Mouse (Mus musculus): ENCODE measurements around the gene Zfp697. TPM values are rescaled to one million over a fixed set of nuclear protein-coding genes. Genes with fewer than 3 reads are reported as not detected.
"Not testable (repeated sequence)": the region's sequence is repeated elsewhere in the genome, so short reads cannot be mapped to it uniquely, and the experiment has no call there.

Gene Zfp697
- total RNA-seq, 2 experiments from 2014 or later, result 29.6 to 31.3 TPM

DNA sequence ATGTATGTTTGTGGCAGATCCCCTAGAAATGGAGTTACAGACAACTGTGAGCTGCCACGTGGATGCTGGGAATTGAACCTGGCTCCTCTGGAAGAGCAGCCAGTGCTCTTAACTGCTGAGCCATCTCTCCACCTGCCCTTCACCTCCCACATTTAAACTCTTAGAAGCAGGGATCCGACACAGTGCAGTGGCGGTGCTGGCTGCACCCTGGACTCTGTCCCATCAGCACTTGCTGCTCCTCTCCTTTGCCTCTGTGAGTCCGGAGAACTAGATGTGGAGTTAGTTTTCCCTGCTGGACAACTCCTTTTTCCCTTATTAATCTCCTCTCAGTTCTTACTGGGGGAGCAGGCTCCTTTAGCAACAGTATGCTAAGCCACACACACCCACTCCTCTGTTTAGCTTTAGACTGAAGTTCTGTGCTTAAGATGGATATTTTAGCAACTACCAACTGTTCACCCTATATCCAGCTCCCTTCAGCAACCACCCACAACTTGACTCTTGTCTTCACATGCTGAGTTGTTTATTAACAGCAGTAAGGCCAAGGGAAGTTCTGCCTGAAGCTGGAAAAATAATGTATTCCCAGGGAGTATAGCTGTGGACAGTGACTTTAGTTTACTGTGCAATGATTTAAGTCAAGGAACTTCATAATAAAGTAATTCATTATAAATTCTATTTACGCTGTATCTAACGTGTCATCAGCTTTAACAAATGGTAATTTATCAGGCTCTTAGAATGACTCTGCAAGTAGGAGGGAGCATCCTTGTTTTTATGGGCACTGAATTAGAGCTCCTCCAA is 36.9 kb downstream of the Zfp697 start:
- DNase-seq (ENCODE audit: low spot score in 2 of 2), result no peak

DNA sequence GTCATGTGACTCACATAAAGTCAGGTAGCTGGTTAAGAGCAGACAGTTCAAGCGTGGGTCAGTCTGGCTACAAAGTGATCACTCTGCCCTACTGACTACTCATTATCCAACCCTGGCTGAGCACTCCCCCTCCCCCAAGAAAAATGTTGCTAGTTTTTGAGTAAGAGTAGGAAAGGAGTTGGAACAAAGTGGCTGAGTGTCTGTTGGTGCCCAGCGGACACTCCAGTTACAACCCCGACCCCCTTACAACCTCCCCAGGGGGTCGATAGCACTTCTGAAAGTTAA is 37.5 kb downstream of the Zfp697 start:
- no peak for DNase-seq (ENCODE audit: low spot score in 2 of 2)

DNA sequence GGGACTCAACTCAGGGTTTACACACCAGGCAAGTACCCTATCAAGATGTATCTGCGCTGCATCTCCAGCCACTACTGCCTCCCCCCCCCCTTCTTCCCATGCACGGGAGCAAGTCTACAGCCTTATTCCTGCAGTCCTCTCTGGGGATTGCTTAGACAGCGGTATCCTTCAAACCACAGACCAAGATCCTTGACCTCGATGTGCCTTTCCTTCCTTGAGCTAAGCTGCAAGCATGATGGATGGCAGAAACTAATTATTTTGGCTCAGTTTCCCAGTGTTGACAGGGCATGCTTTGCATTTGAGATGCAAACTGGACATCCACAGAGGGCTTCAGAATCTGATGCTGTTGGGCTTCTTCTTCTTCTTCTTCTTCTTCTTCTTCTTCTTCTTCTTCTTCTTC is 40.7 kb downstream of the Zfp697 start:
- no peak for DNase-seq (ENCODE audit: low spot score in 2 of 2)

DNA sequence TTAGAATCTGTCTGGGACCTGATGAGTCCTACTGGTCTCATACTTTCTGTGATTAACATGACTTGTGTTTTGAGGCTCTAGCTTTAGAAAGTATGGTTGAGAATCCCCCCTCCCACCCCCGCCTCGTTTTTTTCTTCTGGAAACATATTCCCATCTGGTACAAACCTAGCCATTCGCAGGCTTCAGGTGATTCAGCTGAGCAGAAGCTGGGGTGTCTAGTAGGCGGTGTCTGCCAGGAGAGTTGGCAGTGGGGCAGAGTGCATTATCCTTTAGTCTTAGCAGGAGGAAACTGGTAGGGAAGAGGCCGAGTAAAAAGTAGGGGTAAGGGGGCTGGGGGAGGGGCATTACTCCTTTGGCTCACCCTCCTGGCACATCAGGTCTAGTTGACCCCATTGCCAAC is 44.5 kb downstream of the Zfp697 start:
- DNase-seq (ENCODE audit: low spot score in 2 of 2), result no peak

DNA sequence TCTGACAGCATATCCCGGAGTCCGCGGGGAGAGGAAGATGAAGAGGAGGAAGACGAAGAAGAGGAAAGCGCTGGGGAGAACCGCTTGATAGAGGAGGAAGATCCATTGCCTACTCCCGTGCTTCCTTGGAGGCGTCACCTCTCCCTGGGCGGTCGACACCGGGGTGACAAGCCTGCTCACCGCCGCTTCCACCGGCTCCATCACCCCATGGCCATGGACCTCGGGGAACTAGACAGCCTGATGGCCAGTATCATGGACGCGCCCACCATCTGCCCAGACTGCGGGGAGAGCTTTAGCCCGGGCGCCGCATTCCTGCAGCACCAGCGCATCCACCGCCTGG is 45.0 kb downstream of the Zfp697 start:
- DNase-seq (ENCODE audit: low spot score in 2 of 2), result no peak

DNA sequence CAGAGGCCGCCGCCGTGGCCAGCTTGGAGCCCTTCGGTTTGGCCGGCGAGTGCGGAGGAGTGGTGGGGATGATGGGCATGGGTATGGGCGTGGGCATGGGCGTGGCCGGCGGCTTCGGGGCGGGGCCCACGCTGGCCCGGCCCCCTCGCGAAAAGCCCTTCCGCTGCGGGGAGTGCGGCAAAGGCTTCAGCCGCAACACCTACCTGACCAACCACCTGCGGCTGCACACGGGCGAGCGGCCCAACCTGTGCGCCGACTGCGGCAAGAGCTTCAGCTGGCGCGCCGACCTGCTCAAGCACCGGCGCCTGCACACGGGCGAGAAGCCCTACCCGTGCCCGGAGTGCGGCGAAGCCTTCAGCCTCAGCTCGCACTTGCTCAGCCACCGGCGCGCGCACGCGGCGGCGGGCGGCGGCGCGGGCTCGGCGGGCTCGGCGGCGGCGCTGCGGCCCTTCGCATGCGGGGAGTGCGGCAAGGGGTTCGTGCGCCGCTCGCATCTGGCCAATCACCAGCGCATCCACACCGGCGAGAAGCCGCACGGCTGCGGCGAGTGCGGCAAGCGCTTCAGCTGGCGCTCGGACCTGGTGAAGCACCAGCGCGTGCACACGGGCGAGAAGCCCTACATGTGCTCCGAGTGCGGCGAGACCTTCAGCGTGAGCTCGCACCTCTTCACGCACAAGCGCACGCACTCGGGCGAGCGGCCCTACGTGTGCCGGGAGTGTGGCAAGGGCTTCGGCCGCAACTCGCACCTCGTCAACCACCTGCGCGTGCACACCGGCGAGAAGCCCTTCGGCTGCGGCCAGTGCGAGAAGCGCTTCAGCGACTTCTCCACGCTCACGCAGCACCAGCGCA is 45.6 kb downstream of the Zfp697 start:
- peak; percentile 85 to 89 for DNase-seq (ENCODE audit: low spot score in 2 of 2)

DNA sequence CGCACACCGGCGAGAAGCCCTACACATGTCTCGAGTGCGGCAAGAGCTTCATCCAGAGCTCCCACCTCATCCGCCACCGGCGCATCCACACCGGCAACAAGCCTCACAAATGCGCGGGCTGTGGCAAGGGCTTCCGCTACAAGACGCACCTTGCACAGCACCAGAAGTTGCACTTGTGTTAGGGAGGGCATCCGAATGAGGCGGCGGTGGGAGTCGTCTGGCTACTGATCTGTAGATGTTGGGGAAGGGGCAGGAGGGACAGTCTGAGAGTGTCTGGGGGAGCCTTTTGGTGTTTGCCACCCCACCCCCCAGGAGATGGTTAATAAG is 46.2 kb downstream of the Zfp697 start:
- DNase-seq (ENCODE audit: low spot score in 2 of 2), result no peak

DNA sequence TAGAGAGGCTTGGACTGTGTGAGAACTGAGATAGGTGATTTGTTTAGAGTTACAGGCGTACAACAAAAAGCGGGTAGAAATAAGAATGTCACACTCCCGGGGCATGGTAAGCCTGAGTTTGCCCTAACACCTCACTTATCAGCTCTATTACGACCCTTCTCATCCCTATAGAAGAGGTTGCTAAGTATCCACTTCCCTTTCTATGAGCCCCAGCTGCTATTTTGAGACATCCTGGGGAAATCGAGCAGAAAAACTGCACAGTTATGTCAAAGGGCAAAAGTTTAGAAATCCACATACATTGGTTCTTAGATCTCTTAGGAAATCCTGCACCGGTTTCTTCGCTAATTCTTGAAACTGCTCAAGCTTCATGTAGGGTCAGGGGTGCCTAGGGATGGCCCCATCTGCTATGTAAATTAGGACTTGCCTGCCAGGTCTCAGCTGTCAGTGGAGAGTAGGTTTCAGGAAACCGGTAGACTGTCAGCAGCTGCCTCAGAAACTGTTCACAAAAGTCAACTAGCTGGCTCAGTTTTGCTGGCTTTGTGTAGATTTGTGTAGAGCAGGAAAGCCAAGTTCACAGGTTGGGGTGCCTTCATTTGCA is 46.8 kb downstream of the Zfp697 start:
- no peak for DNase-seq (ENCODE audit: low spot score in 2 of 2)

DNA sequence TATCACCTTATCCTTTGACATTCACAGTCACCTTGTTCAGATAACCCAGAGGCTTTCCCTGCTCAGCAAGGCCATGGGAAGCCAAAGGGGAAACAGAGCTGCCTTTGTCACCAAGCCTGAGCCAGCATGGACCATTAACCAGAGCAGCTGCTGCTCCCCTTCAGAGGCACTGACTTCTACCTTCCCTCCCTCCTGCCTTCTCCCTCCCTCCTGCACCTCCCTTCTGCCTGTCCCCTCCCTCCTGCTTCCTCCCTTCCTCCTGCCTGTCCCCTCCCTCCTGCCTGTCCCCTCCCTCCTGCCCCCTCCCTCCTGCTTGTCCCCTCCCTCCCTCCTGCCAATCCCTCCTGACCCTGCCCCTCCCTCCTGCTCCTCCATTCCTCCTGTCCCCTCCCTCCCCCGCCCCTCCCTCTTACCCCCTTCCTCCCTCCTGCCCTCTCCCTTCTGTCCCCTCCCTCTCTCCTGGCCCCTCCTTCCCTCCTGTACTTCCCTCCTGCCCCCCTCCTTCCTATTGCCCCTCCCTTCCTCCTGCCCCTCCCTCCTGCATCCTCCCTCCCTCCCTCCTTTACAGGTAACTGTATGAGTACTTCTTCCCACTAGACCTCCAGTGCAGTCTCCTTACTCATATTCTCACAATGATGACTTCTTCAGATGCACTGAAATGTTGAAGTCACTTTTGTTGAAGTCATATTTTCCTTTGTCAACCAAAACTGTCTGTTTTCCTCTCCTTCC is 52.0 kb downstream of the Zfp697 start:
- no peak for DNase-seq (ENCODE audit: low spot score in 2 of 2)

DNA sequence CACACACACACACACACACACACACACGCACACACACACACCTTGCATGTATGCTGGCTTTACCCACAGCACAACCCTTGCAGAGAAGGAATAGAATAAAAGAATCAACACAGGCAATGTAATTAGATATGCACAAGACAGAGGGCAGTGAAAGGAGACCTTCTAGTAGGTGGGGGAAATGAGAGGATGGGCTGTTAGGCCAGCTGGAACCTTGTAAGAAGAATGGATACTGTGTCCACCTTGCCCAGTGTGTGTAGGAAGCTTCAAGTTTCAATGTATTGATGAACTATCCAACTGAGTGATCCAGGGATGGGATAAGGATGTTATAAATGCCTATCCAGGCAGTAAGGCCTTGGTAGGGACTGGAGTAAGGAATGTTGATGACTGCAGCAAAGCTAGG is 52.8 kb downstream of the Zfp697 start:
- no peak for DNase-seq (ENCODE audit: low spot score in 2 of 2)

DNA sequence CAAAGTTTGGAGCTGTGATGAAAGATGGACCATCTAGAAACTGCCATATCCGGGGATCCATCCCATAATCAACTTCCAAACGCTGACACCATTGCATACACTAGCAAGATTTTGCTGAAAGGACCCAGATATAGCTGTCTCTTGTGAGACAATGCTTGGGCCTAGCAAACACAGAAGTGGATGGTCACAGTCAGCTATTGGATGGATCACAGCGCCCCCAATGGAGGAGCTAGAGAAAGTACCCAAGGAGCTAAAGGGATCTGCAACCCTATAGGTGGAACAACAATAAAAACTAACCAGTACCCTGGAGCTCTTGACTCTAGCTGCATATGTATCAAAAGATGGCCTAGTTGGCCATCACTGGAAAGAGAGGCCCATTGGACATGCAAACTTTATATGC is 60.0 kb downstream of the Zfp697 start:
- DNase-seq (ENCODE audit: low spot score in 2 of 2), result not testable (repeated sequence)

DNA sequence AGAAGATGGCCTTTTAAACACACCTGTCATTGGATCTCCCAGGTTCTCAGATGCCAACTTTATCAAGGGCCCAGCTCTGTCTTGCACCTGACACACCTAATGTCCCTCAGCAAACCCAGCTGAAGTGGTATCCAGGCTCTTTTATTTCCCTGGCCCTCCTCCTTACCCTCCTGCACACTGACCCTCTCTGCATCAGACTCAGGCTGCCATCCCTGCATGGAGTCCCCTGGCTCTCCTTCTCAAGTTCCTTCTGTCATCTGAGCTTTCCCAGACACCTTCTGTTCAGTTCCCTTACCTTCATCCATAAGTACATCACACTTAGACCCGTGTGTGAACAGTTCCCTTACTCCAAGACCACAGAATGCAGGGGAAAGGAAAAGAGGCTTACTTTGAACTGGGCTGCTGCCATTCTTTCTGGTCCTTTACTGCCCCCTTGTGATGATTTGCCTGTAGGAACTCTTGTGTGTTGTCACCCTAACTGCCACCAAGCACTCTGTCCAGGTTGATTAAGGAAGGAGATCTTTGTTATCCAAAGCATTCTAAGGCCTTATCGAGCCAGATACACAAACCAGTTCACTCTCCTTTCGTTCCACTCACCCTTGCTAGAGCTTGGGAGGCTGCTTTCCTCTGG is 61.0 kb downstream of the Zfp697 start:
- not testable (repeated sequence) for DNase-seq (ENCODE audit: low spot score in 2 of 2)

DNA sequence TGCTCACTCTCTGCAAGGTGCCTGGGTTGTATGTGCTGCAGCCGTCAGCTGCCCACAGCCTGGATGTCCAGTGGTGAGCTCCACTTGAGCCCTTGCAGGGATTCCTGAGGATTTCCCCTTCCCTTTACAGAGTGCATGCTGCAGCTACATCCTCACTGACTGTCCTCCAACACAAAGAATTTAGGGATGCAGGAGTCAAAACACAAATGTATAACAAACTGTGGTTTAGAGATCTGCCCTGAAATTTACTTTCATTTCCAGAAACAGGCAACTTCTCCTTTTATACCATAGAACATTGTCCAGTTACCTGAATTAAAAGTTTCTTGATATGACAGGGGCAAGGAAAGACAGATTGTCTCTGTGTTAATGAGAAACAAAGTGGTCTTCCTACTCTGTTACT is 61.7 kb downstream of the Zfp697 start:
- DNase-seq (ENCODE audit: low spot score in 2 of 2), result not testable (repeated sequence)

DNA sequence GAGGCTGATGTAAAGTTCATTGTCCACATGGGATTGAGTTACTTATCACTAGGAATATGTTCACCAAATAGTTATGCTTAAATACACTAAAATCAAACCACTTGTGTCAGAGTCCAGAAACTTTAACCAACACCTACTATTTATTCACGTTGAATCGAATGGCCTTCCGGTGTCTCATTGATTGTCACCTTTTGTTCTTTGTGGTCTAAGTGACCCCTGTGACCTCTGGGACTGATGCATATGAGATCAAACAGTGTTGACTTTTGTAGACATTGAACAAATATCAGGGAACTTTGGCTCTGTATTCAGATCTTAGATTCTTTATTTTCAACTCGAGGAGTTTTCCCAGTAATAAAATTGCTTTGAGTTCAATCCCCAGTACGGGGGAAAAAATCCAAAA is 71.5 kb downstream of the Zfp697 start:
- not testable (repeated sequence) for DNase-seq (ENCODE audit: low spot score in 2 of 2)

DNA sequence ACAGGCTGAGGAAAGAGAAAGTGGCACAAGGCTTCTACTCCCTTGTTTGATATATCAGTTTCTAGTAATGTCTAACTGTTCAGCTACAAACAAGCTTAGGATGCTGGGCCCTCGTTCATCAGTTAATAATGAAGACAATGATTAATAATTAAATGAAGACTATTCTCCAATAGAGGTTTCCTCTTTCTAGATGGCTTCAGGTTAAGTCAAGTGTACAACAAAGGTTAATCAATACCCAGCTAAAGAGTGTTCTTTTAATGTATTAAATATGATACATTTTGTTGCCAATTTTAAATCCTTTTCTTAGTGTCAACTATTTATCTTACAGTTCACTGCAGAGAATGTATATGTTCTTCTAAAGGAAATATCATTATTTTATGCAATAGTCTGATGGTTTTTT is 74.8 kb downstream of the Zfp697 start, which contains the start of gene Gm4450:
Gm4450 (minus strand) TSS at position 101 of the 400 bp plus-strand sequence.
- DNase-seq (ENCODE audit: low spot score in 2 of 2), result not testable (repeated sequence)

DNA sequence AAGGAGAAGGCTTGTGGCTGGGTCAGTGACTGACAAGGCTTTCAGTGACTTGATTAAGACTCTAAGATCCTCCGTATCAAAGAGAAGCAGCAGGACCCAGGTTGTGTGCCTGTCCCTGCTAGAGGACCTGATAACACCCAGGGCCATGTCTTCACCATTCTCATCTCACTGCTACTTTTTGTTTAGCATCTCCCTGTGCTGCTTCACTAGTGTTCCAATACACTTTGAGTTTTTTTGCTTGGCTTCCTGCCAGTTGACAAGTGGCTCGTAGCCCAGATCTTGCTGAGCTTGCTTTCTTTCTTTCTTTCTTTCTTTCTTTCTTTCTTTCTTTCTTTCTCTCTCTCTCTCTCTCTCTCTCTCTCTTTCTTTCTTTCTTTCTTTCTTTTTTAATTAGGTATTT is 87.1 kb downstream of the Zfp697 start:
- DNase-seq (ENCODE audit: low spot score in 2 of 2), result not testable (repeated sequence)

DNA sequence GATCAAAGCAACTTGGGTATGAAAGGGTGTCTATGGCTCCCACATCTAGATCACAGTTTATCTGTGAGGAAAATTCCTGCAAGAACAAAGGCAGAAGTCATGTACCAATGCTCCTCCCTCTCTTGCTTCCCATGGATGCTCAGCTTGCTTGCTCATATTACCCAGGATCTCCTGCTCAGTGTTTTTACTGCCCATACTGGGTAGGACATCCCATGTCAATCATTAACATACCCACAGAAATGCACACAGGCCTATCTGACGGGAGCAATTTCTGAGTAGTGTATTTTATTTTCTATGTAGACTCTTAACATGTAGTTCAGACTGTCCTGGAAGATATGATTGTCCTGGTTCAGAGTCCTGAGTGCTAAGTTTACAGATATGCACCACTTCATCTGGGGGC is 88.8 kb downstream of the Zfp697 start:
- DNase-seq (ENCODE audit: low spot score in 2 of 2), result not testable (repeated sequence)

DNA sequence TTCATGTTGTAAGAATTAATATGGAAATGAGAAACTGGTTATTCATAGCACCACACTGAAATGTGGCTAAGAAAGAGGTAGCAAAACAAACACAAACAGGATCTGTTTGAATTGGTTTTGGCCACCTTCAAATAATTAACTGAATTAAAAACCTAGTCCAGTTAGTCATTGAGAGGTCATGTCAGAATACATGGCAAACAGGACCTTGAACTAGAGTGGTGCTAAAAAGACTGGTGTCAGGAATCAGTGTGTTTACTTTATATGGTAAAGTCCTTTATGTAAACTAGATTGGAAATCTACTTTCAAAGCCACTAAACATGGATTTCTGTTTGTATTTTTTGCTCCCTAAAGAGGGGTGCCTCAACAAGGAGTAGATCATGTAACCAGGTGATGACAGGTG is 89.2 kb downstream of the Zfp697 start:
- DNase-seq (ENCODE audit: low spot score in 2 of 2), result not testable (repeated sequence)

DNA sequence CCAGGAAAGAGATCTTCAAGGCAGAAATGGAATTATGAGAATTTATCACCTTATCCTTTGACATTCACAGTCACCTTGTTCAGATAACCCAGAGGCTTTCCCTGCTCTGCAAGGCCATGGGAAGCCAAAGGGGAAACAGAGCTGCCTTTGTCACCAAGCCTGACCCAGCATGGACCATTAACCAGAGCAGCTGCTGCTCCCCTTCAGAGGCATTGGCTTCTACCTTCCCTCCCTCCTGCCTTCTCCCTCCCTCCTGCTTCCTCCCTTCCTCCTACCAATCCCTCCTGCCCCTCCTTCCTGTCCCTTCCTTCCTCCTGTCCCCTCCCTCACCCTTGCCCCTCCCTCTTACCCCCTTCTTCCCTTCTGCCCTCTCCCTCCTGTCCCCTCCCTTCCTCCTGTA is 111.9 kb downstream of the Zfp697 start:
- not testable (repeated sequence) for DNase-seq (ENCODE audit: low spot score in 2 of 2)

DNA sequence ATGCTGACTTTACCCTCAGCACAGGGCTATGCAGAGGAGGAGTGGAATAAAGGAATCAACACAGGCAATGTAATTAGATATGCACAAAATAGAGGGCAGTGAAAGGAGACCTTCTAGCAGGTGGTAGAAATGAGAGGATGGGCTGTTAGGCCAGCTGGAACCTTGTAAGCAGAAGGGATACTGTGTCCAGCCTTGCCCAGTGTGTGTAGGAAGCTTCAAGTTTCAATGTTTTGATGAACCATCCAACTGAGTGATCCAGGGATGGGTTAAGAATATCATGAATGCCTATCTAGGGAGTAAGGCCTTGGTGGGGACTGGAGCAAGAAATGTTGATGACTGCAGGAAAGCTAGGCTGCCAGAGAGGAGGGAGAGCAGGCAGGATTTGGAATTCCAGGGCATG is 112.8 kb downstream of the Zfp697 start:
- DNase-seq (ENCODE audit: low spot score in 2 of 2), result not testable (repeated sequence)

DNA sequence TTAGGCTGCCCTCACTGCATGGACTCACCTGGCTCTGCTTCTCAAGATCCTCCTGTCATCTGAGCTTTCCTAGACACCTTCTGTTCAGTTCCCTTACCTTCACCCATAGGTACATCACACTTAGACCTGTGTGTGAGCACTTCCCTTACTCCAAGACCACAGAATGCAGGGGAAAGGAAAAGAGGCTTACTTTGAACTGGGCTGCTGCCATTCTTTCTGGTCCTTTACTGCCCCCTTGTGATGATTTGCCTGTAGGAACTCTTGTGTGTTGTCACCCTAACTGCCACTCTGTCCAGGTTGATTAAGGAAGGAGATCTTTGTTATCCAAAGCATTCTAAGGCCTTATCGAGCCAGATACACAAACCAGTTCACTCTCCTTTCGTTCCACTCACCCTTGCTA is 114.5 kb downstream of the Zfp697 start:
- DNase-seq (ENCODE audit: low spot score in 2 of 2), result not testable (repeated sequence)
